Mouse (Mus musculus) naive thymus-derived CD4-positive, alpha-beta T cell, adult 2 months (primary cell): ENCODE measurements around the gene Isca1.
A peak's percentile ranks its signal among the peaks of the same experiment; 100 is the strongest.

ENCODE experiments used
- DNase-seq: peaks from one replicate; pipeline ENCODE4 v3.0.0-alpha.2; 2011; ENCODE audit warnings: low read depth

Isca1 gene

DNA sequence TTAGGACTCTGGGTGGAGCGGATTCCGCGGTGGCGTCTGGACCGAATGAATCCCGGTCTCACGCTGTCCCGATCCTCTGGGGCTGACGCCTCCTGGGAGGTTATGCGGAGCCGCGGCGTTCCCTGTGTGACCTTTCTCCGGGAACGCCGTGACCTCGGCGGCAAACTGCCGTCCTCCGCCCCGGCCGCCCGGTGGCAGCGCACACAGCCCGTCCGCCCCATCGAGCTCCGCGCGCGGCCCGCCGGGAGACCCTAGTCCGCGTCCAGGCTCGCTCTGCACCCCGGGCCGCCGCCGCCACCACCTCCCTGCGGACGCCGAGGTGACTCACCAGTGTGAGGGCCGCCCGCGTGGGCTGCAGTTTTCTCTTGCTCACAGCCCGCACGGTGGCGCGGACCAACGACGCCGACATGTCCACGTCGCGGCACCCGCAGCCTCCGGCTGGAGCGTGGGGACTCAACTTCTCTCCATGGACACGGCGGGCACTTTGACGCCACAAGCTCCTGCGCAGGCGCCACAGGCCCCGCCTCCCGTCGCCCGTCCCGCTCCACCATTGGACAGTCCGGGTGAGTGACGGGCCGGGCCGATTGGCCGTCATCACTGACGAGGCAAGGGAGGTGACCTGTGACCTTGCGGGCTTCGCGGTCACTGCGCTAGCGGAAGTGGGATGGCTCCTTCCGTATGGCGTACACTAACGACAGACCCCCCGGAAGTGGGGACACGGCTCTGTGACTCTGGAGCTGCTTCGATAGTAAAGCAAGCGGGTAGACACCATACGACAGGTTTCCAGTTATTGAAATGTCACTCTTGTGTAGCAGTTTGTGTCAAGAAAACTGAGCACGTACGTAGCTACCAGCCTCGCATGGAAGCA lies at the start of gene Isca1:
Isca1 (minus strand) TSS at position 515 of the 868 bp plus-strand sequence.
- DNase-seq = peak; percentile 99

DNA sequence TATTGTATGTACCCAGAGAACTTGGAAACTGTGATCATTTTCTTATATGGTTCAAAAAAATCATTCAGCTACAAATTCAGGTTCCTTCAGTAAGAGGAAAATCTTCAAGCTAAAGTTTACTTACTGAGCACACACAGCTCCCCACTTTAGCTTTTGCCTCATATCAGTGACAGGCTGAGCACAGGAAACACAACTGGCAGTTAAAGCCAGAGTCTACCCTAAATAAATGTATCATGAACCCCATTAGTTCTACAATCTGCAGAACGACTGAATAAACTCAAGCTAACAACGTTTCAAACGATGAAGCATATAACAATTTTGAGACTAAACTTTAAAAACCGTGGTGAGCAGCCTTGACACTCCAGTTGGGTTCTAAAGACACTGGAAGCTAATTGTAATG lies 47.7 kb upstream of the Isca1 start:
- DNase-seq = no peak

DNA sequence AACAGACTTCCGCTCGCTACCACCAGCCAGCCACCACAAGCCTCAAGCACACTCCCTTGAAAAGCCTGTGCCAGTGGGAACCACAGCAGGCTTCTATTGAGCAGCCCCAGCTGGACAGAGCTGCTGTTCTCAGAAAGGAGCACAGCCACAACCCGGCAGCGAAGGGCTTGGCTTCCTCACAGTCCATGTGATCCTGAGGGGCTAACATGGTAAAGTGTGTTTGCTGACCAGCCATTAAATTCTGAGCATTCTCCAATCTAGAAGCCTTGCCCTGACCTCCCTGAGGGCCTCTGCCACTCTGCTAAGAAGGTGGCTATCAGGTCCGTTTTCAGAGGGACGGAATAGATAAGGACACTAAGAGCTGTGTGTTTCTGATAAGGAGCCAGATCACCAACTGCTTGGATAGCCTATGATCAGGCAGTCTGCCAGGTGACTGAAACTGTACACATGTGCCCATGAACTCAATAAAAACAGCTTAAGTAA lies 44.5 kb upstream of the Isca1 start:
- no peak for DNase-seq

DNA sequence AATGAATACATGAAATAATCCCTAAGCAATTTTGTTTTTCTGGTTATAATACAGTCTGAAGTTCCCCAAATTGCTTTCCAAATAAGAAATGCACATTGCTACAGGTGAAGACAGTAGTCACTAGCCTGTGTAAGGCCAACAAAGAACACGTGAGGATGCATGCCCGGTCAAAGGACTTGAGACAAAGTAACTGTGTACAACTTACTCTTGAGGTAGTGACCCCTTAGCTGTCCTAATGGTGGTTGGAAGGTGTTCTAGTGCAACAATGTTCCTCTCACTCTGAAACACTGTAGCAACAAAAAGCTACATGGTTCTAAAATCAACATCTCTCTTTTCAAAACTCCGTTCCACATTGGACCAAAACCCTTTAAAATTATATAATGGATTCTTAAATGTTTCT lies 42.0 kb upstream of the Isca1 start:
- no peak for DNase-seq

DNA sequence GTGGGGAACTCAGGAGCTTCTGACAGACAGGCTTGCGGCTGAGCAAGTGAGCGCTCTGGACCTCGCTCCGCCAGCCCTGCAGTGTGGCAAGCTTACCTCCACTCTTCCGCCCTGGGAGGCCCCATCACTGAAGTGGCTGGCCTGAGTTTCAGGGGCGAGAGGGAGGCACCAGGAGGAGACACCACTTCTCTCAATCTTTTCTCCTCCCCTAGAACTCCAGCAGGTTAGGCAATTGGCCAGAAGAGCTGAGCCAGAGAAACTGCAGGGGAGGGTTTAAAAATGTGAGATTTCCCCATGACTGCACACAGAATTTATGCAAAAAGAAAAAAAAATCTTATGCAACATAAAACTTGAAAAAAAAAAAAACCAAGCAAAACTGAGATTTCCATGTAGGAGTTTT lies 31.4 kb upstream of the Isca1 start:
- no peak for DNase-seq

DNA sequence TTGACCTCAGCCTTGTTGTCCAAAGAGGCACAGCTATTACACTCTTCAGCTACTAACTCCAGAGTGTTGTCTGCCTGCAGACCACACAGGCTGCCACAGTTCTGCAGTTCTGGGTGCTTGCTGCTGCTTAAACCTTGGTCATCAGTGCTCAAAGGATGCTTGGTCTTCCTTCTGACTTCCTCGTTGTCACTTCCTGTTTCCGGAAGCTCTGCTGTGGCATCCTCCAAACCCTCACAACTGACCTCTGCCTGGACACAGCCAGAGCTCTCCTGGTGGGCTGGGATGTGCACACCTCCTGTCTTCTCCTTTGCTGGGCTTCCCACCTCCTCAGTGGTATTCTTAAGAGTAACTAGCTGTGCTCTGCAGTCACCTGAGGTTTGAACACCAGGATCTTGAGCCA lies 30.5 kb upstream of the Isca1 start:
- DNase-seq = no peak

DNA sequence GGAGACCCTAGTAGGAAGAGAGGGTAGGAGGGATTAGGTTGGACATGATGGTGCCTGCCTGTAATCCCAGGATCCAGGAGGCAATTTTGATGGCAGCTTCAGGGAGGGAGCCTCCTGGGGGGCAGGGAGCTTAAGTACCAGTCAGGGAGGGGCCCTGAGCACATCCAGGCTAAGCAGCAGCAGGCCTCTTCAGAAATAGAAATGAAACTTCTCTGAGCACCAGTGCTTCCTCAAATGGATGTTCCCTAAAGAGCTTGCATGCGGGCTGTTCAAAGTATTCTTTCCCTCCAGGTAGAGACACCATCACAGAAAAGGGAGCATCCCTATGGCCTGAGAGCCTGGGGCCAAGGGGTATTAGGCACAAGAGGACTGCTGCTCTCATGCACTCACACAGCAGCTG lies 28.7 kb upstream of the Isca1 start:
- no peak for DNase-seq

DNA sequence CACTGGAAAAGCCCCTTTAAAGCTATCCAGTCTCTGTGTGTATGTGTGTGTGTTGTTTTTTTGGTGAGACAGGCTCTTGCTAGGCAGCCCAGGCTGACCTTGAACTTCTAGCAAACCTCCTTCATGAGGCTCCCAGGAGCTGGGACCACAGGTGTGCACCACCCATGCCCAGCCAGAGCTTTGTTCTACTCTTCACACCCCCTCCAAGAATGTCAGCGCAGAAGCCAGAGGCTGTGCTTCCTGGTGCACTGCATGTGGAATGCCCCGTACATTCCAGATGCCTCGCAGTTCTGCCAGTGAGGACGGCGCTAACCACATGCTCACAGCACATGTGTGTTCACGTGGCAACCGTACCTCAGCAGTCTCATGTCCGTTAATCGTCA lies 26.8 kb upstream of the Isca1 start:
- no peak for DNase-seq

DNA sequence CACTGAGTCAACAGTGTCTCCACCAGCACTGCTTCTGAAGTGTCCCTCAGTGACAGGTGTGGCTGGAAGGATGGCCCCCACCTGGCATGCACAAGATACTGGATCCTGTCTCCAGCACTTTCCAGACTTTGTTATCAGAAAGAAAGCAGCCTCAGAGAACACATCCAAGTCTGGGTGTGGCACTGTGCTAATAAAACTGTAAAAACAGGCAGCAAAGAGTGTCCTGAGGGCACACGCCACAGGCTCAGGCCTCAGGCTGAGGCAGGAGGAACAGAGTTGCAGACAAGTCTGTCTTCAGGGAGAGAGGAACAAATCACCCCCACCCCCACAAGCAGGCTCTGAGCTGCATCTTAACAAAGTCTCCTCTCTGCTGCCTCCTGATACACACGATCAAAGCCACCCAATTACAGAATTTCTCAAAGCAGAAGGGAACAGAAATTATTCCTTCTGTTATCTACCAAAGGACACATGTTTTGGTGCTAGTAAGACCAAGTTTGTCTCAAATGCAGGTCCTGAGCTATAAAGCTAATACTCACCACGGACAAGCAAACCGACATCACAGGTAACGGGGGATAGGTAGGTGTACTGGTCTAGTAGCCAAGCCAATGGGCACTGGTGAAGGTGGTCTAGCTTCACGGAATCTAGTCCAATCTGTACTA lies 26.3 kb upstream of the Isca1 start:
- DNase-seq = no peak

DNA sequence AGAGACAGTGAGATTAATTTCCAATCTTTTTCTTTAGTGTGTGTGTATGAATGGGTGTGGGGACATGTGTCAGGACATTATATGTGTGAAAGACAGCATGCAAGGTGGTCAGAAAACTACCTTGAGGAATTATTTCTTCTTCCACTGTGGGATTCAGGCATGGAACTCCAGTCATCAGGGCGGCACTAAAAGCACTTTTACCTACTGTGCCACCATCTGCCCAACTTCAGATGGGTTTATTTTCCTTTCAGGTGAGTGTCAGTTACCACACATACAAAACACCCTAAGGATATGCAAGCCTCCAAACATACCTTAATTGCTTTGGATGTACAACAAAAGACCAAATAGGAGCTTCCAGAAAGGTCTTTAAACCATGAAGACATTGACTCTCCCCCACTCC lies 25.2 kb upstream of the Isca1 start:
- DNase-seq = no peak

DNA sequence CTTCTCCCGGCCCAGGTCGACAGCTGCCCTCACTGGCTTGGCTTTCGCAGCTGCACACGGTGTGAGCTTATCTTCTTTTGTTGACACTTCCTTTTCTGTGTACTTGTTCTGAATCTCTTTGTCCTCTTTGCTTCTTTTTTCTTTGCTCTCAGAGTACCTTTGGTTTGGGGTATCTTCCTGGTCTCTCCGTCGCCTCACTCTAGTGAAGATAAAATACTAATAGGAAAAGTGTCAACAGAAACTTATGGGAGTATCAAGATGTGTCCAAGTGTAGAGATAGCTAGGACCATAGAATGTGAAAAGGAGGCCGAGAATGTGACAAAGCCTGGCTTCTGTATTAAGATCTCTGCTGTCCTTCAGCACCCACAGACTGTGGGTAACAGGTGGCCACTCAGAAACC lies 12.5 kb upstream of the Isca1 start, which contains the start of gene Gm49354:
Gm49354 (minus strand) TSS at position 101 of the 400 bp plus-strand sequence.
- DNase-seq = no peak

DNA sequence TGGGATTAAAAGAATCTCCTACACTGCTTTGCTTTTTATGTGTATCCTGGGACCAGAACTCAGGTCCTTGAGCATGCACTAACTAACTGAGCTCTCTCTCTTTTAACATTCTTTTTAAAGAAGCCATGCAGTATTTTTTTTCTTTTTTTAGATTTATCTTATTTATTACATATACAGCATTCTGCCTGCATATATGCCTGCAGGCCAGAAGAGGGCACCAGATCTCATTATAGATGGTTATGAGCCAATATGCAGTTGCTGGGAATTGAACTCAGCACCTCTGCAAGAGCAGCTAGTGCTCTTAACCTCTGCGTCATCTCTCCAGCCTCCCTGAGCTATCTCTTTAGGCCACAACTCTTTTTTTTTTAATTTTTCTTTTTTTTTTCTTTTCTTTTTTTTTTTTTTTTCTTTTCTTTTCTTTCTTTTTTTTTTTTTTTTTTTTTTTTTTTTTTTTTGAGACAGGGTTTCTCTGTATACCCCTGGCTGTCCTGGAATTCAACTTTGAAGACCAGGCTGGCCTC lies 10.2 kb upstream of the Isca1 start:
- DNase-seq = peak; percentile 37

DNA sequence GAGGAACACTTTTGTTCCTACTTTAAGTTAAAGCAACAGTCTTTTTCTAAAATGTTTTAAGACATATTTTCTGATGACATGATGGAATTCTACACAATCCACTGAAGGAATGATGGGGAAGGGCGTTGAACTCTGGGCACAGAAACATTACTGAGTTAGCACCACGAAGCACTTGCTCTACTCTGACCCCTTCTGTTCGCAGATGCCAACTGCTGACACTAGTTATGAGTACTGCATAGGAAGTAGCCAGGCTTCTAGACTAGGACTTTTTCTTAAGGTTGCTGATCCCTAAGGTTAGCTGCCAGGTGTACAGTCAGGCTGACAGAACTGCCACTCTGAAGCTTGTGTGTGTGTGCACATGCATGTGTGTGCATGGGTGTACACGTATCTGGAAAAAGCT lies 9.6 kb upstream of the Isca1 start:
- peak; percentile 58 for DNase-seq

DNA sequence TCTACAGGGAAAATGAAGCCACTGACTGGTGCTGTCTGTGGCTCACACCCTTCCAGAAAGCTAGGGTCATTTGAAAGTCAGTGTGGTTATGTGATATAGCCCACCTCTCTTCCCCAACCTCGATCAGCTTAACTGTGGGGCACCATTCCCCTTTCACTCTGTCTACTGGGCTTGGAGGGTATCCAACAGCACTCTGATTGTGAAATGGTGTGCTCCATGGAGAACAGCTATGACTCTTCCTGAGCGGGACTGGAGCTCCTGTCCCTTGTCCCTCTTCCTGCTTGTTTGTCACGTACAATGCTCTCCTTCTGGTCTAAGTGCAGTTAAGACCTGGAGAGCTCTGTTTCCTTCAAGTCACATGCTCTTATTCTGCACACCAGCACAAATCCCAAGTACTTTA lies 5.6 kb upstream of the Isca1 start:
- DNase-seq = no peak

DNA sequence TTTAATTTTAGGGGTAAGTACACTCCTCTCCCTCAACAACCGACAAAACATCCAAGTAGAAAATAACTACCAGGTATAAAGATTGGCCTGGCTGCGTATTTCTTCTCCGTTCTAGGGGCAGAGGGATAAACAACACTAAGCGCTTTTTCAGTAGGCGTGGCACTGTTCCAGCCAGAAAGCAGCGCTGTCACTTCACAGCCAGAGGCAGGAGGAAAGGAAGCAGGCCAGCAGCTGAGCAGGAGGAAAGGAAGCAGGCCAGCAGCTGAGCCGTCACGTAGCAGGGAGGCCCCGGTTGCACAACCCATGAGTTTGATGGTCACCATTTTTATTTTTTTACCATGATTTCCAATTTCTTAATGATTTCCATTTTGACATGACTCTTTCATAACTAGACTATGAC lies 1.6 kb upstream of the Isca1 start:
- peak; percentile 57 for DNase-seq

DNA sequence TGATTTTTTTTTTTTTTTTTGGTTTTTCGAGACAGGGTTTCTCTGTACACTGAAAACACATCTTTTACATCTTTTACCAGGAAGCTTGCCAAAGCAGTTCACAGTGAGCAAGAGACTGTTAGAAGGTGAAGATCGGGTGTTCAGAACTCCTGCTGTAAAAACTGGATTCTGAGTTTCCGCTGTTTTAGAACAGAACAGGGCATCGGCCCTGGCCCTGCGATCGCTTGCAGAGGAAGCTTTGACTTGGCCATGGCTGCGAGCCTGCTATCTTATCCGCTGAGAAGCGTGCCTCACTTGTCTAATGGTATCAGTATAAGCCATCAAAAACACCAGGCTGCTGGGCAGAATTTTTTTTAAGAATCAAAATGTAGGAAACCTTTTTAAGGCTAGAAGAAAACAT lies 1.2 kb upstream of the Isca1 start:
- DNase-seq = peak; percentile 59

DNA sequence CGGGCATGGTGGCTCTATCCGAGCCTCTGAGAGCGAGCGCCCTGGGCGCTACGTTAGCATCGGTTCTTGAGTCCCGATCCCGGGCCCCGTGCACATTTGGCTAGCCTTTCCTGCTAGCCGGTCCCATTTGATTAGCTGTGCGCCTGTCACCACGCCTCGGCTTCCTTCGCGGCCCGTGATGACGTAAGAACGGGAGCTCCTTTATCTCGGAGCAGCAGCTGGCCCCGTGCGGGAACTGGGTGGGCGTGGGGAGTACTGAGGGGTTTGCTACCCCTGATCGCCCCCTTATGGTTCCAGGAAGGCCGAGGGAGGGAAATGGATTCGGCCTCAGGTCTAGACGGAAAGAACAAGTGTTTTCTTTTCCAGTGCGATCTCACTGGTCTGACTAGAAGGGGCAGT lies 553 bp upstream of the Isca1 start:
- DNase-seq = no peak

DNA sequence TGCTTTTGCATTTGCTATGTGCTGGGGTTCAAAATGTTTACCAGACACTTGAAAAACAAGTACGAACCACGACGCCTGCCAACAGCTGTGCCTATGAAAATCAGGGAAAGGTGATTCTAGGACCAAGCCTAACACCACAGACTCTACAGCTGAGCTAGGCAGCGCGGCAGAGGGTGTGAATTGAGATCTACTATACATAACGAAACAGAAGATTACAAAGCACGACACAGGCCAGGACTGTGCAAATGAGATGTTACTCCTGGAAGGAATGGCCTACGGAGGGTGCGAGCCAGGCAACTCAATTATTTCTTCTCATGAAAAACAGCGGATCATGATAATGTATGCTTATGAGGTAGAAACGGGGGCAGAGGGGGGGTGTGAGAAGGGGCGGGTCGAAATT lies 1.1 kb downstream of the Isca1 start:
- DNase-seq = peak; percentile 20

DNA sequence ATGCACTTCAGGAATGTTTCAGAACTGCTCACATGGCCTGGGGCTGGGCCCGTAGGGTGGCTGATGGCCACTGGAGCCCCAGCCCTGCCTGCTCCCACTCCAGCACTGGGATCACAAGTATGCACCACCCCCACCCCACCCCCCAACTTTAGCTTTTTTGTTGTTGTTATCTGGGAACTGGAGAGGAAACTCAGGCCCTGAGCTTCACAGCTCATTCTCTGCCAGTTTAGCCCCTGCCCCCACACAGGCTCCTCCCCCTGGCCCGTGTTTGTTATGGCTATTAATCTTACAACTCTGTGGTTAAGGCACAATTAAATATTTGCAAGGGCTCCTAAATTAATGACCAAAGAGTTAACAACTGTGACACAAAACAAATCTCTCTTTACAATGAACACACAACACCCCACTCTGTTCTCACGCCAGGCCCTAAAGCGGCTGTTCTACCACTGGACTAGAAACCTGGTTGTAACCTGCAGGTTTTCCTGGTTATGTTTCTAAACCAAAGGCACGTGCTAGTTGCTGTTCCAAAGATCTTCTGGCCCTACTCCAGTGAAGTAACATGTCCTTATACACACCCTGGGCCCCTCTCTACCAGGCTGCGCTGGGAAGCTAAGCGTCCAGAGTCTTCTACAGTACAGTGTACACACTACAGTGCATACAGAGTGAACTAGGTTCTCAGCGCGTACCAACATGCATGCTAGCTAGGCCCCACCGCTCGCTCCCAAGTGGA lies 2.7 kb downstream of the Isca1 start:
- DNase-seq = no peak

DNA sequence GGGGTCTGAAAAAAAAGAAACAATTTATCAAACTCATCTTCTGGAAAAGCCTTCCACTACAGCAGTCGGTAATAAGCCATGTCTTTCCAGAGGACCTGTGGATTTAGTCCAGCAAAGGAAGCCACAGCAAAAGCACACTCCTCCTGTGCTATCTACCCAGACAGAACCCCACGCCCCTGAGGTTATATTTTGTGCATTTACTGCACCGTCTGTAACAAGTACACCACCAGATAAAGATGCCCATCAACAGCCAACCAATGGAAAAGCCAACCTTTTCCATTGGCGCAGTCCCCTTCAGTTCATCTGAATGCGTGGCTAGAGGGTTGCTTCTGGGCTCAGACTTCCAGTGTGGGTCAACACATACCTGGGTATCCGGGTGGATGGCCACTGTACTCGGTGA lies 6.8 kb downstream of the Isca1 start:
- no peak for DNase-seq

DNA sequence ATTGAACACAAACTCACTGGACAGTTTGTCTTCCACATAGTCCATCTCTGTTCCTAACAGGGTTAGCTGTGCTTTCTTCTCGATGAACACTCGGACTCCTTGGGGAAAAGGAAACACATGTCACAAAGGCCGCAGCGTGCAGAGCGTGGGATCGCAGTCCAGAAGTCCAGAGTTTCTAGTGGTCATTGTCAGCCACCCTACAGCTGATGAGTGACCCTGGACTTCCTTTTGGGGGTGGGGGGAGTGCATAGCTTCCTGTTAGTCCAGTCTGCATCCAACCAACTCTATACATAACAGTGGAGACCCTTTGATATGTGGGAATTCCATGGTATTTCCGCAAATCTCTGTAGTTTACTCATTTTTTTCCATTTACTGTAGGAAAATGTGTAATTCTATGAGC lies 12.7 kb downstream of the Isca1 start:
- DNase-seq = no peak

DNA sequence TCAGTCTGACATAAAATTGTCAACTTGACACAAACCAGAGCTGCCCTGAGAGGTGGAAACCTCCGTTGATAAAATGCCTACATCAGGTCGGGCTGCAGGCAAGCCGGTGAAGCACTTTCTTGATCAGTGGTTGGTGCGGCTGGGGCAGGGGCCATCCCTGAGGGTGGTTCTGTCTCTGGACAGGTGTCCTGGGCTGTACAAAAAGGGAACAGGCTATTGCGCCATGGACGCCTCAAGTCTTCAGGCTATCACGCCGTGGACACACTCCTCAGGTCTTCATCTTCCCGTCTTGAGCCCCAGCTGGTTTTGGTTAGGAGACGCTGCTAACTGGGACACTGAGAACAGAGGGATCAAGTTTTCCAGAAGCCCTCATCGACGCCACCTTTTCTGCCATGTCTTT lies 19.3 kb downstream of the Isca1 start:
- DNase-seq = no peak

DNA sequence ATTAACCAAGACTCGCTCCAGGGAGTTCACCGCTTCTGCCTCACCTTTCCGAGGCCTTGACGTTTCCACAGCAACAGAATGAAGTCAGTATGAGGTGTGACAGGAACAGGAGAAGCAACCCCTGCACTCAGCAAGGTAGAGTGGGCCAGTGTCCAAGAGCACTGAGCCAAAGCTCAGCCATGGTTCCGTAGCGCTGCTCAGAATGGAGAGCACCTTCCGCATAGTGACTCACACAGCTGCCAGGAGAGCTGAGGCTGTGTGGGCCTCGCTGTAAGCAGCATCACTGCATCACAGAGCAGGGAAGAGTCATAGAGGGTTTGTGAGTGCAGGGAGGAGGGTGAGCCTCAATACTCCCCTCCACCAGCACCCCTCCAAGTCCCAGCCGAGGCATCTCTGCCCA lies 22.9 kb downstream of the Isca1 start, which contains the start of gene 1700014D04Rik:
1700014D04Rik (minus strand) TSS at position 42 of the 400 bp plus-strand sequence.
- DNase-seq = no peak
